In genomic region chr11:48823536-48823972, GRCm38 (mm10) we compare ENCODE assay signal across 8 mouse cellular contexts. TPM values are rescaled to one million over a fixed set of nuclear protein-coding genes. Genes with fewer than 3 reads are reported as not detected.
DNase-seq lines count a peak whose midpoint lies in the region; ATAC-seq and TF ChIP-seq lines count a peak whose summit lies in the region.

No protein-coding gene starts in this region.

- under 1% methylated on average over 15 of the region's 15 CpGs for WGBS in forebrain, embryonic 15.5 days
- WGBS in hindbrain, postnatal 0 days: 1% methylated on average over 15 of the region's 15 CpGs
- WGBS in liver, adult 2 months: 4% methylated on average over 15 of the region's 15 CpGs
- 1% methylated on average over 15 of the region's 15 CpGs for WGBS in midbrain, embryonic 16.5 days
- WGBS in stomach, embryonic 14.5 days: 3% methylated on average over 15 of the region's 15 CpGs

- peak; percentile 89 for DNase-seq in heart, adult 11 months
- no peak for DNase-seq in heart, postnatal 25 days (ENCODE audit: low spot score)
- peak; percentile 92 for DNase-seq in c-Kit-positive CD71-positive TER-119-positive erythroid progenitor cells, embryonic 14.5 days (ENCODE audit: low spot score)
- peak; percentile 84 for DNase-seq in hindbrain, postnatal 0 days (ENCODE audit: low spot score)
- peak; percentile 75 for DNase-seq in liver, adult 2 months (ENCODE audit: extremely low read depth, low read depth, low spot score)

- TF ChIP-seq POLR2A in liver, adult 2 months (IDR thresholded peaks at IDR 0.05; ENCODE audit: extremely low read depth, insufficient read depth, low read length): no peak

- no peak overlapping the region for H3K27ac ChIP-seq in forebrain, embryonic 15.5 days (replicated peaks)
- H3K27ac ChIP-seq in hindbrain, postnatal 0 days: no peak overlapping the region
- H3K27ac ChIP-seq in liver, adult 2 months (replicated peaks; ENCODE audit: insufficient read depth, low read depth, low read length): no peak overlapping the region
- no peak overlapping the region for H3K27ac ChIP-seq in midbrain, embryonic 16.5 days (ENCODE audit: low read length)
- no peak overlapping the region for H3K27ac ChIP-seq in stomach, embryonic 14.5 days (ENCODE audit: low read length)

- ATAC-seq in forebrain, embryonic 15.5 days (replicated peaks): peak; percentile 30; the same call in 1 of the 2 replicates
- peak; percentile 38 for ATAC-seq in hindbrain, postnatal 0 days
- ATAC-seq in midbrain, embryonic 16.5 days: peak; percentile 36
- peak; percentile 16; the same call in 1 of the 2 replicates for ATAC-seq in stomach, embryonic 14.5 days (ENCODE audit: insufficient number of reproducible peaks, insufficient read depth, low FRiP score, low read depth)

- intact Hi-C loops in heart, postnatal 25 days (cut with DNase I): loop anchor here (1.0 kb wide), 1 partner anchor 33 kb away; no protein-coding TSS in a partner anchor

- H3K9ac ChIP-seq in forebrain, embryonic 15.5 days (replicated peaks): no peak overlapping the region
- H3K9ac ChIP-seq in hindbrain, postnatal 0 days (replicated peaks; ENCODE audit: low read length): no peak overlapping the region
- H3K9ac ChIP-seq in liver, adult 2 months (ENCODE audit: low read depth, low read length): no peak overlapping the region
- H3K9ac ChIP-seq in midbrain, embryonic 16.5 days (ENCODE audit: low read depth, low read length): no peak overlapping the region
- 0 out of 2 replicates have a peak overlapping the region, but pooled peaks have one; percentile 14 for H3K9ac ChIP-seq in stomach, embryonic 14.5 days (replicated peaks; ENCODE audit: low read depth, low read length)

- TF ChIP-seq CTCF in hindbrain, postnatal 0 days (IDR thresholded peaks at IDR 0.05; ENCODE audit: low read depth): no peak
- no peak for TF ChIP-seq CTCF in liver, adult 2 months (IDR thresholded peaks at IDR 0.05; ENCODE audit: low read depth, low read length)

- peaks cover 21% of the 10 kb centered on the region for H3K27me3 ChIP-seq in forebrain, embryonic 15.5 days
- no peaks in the 10 kb centered on the region for H3K27me3 ChIP-seq in hindbrain, postnatal 0 days (ENCODE audit: insufficient read depth, low read length)
- H3K27me3 ChIP-seq in liver, adult 2 months (ENCODE audit: control insufficient read depth, insufficient read depth, low read length): no peaks in the 10 kb centered on the region
- H3K27me3 ChIP-seq in midbrain, embryonic 16.5 days (ENCODE audit: control insufficient read depth, insufficient read depth, low read depth, low read length): peaks cover 7% of the 10 kb centered on the region
- no peaks in the 10 kb centered on the region for H3K27me3 ChIP-seq in stomach, embryonic 14.5 days (ENCODE audit: control insufficient read depth, insufficient read depth, low read length)

- H3K36me3 ChIP-seq in forebrain, embryonic 15.5 days: no peaks in the 10 kb centered on the region
- H3K36me3 ChIP-seq in hindbrain, postnatal 0 days (ENCODE audit: insufficient read depth, low read length): no peaks in the 10 kb centered on the region
- H3K36me3 ChIP-seq in liver, adult 2 months (ENCODE audit: control insufficient read depth, insufficient read depth, low read length): no peaks in the 10 kb centered on the region
- H3K36me3 ChIP-seq in midbrain, embryonic 16.5 days (ENCODE audit: control insufficient read depth, insufficient read depth, low read length): no peaks in the 10 kb centered on the region
- H3K36me3 ChIP-seq in stomach, embryonic 14.5 days (ENCODE audit: control insufficient read depth, insufficient read depth, low read length): no peaks in the 10 kb centered on the region

- H3K4me2 ChIP-seq in forebrain, embryonic 15.5 days (replicated peaks): peak overlapping the region; percentile 56
- peak overlapping the region; percentile 73 for H3K4me2 ChIP-seq in hindbrain, postnatal 0 days (ENCODE audit: low read depth, low read length)
- peak overlapping the region; percentile 53 for H3K4me2 ChIP-seq in midbrain, embryonic 16.5 days (ENCODE audit: low read length)
- peak overlapping the region; percentile 74 for H3K4me2 ChIP-seq in stomach, embryonic 14.5 days (replicated peaks; ENCODE audit: low read depth, low read length)

- H3K4me3 ChIP-seq in forebrain, embryonic 15.5 days: peak overlapping the region; percentile 36
- H3K4me3 ChIP-seq in hindbrain, postnatal 0 days (ENCODE audit: low read length): peak overlapping the region; percentile 42
- H3K4me3 ChIP-seq in liver, adult 2 months (ENCODE audit: insufficient read depth, low read depth, low read length): no peak overlapping the region
- peak overlapping the region; percentile 29 for H3K4me3 ChIP-seq in midbrain, embryonic 16.5 days (ENCODE audit: low read depth, low read length)
- peak overlapping the region; percentile 34 for H3K4me3 ChIP-seq in stomach, embryonic 14.5 days (ENCODE audit: low read depth, low read length)

- no peaks in the 10 kb centered on the region for H3K9me3 ChIP-seq in forebrain, embryonic 15.5 days
- no peaks in the 10 kb centered on the region for H3K9me3 ChIP-seq in hindbrain, postnatal 0 days (ENCODE audit: low read length)
- no peaks in the 10 kb centered on the region for H3K9me3 ChIP-seq in midbrain, embryonic 16.5 days (replicated peaks; ENCODE audit: control insufficient read depth, low read length, poor library complexity, severe bottlenecking)
- H3K9me3 ChIP-seq in stomach, embryonic 14.5 days (ENCODE audit: control insufficient read depth, low read depth, low read length): no peaks in the 10 kb centered on the region

- no peaks in the 10 kb centered on the region for H3K79me2 ChIP-seq in liver, adult 2 months (ENCODE audit: control insufficient read depth, insufficient read depth, low read length)

- H3K4me1 ChIP-seq in forebrain, embryonic 15.5 days: peaks cover 16% of the 10 kb centered on the region
- peaks cover 6% of the 10 kb centered on the region; the same call in 1 of the 2 replicates for H3K4me1 ChIP-seq in hindbrain, postnatal 0 days (ENCODE audit: insufficient read depth, low read length)
- peaks cover 13% of the 10 kb centered on the region for H3K4me1 ChIP-seq in liver, adult 2 months (ENCODE audit: control insufficient read depth, insufficient read depth, low read length)
- H3K4me1 ChIP-seq in midbrain, embryonic 16.5 days (ENCODE audit: control insufficient read depth, insufficient read depth, low read length): peaks cover 12% of the 10 kb centered on the region
- H3K4me1 ChIP-seq in stomach, embryonic 14.5 days (ENCODE audit: control insufficient read depth, insufficient read depth, low read length): 0 out of 2 replicates have a peak, but pooled peaks cover 10% of the 10 kb centered on the region

RNA-seq across cellular contexts. Expression of gene Trim7, which starts 2.4 kb away (rescaled TPM):
- 10 to 100 TPM; 15.7 to 23.2 TPM for total RNA-seq in heart, postnatal 25 days (2021)
- 1.4 and 1.7 TPM in 2 replicates for polyA plus RNA-seq in forebrain, embryonic 15.5 days (2015; fragmentation: Nextera tagmentation; extraction: Ambion mirVana)
- 4.0 and 7.7 TPM in 2 replicates for total RNA-seq in hindbrain, postnatal 0 days (2014; rRNA removed)
- polyA plus RNA-seq in hindbrain, postnatal 0 days (2015; fragmentation: Nextera tagmentation; extraction: Ambion mirVana): 3.7 TPM in 2 replicates
- total RNA-seq in liver, adult 2 months (2014; rRNA removed): 5.8 and 11.2 TPM in 2 replicates
- 11.0 and 16.3 TPM in 2 replicates for polyA plus RNA-seq in liver, adult 2 months (2012; rRNA removed)
- 1.8 and 3.6 TPM in 2 replicates for polyA plus RNA-seq in midbrain, embryonic 16.5 days (2015; fragmentation: Nextera tagmentation; extraction: Ambion mirVana)
- 1.4 and 2.1 TPM in 2 replicates for polyA plus RNA-seq in stomach, embryonic 14.5 days (2014; fragmentation: Nextera tagmentation; extraction: Ambion mirVana)

RNA-seq across cellular contexts. Expression of gene Gm12184, which starts 2.9 kb away (rescaled TPM):
- total RNA-seq in heart, postnatal 25 days (2021): 1 to 10 TPM; 2.0 to 3.2 TPM
- polyA plus RNA-seq in forebrain, embryonic 15.5 days (2015; fragmentation: Nextera tagmentation; extraction: Ambion mirVana): 4.5 and 5.8 TPM in 2 replicates
- total RNA-seq in hindbrain, postnatal 0 days (2014; rRNA removed): 20.1 and 26.4 TPM in 2 replicates
- 5.7 and 6.0 TPM in 2 replicates for polyA plus RNA-seq in hindbrain, postnatal 0 days (2015; fragmentation: Nextera tagmentation; extraction: Ambion mirVana)
- total RNA-seq in liver, adult 2 months (2014; rRNA removed): 1.5 and 2.0 TPM in 2 replicates
- 5.5 and 5.8 TPM in 2 replicates for polyA plus RNA-seq in liver, adult 2 months (2012; rRNA removed)
- polyA plus RNA-seq in midbrain, embryonic 16.5 days (2015; fragmentation: Nextera tagmentation; extraction: Ambion mirVana): 1.3 and 1.8 TPM in 2 replicates
- polyA plus RNA-seq in stomach, embryonic 14.5 days (2014; fragmentation: Nextera tagmentation; extraction: Ambion mirVana): 4.5 and 4.9 TPM in 2 replicates

RNA-seq across cellular contexts. Expression of gene Trim41, which starts 6.4 kb away (rescaled TPM):
- 10 to 100 TPM; 17.8 to 20.4 TPM for total RNA-seq in heart, postnatal 25 days (2021)
- 6.0 and 6.3 TPM in 2 replicates for polyA plus RNA-seq in forebrain, embryonic 15.5 days (2015; fragmentation: Nextera tagmentation; extraction: Ambion mirVana)
- total RNA-seq in hindbrain, postnatal 0 days (2014; rRNA removed): 42.1 and 43.3 TPM in 2 replicates
- 5.5 and 7.1 TPM in 2 replicates for polyA plus RNA-seq in hindbrain, postnatal 0 days (2015; fragmentation: Nextera tagmentation; extraction: Ambion mirVana)
- 11.4 and 13.2 TPM in 2 replicates for total RNA-seq in liver, adult 2 months (2014; rRNA removed)
- 13.7 and 18.2 TPM in 2 replicates for polyA plus RNA-seq in liver, adult 2 months (2012; rRNA removed)
- polyA plus RNA-seq in midbrain, embryonic 16.5 days (2015; fragmentation: Nextera tagmentation; extraction: Ambion mirVana): 6.7 and 6.9 TPM in 2 replicates
- polyA plus RNA-seq in stomach, embryonic 14.5 days (2014; fragmentation: Nextera tagmentation; extraction: Ambion mirVana): 5.8 and 6.2 TPM in 2 replicates

RNA-seq across cellular contexts. Expression of gene Rack1, which starts 23.4 kb away (rescaled TPM):
- 100 to 1,000 TPM; 397 to 416 TPM for total RNA-seq in heart, postnatal 25 days (2021)
- 475 and 481 TPM in 2 replicates for polyA plus RNA-seq in forebrain, embryonic 15.5 days (2015; fragmentation: Nextera tagmentation; extraction: Ambion mirVana)
- total RNA-seq in hindbrain, postnatal 0 days (2014; rRNA removed): 897 and 958 TPM in 2 replicates
- polyA plus RNA-seq in hindbrain, postnatal 0 days (2015; fragmentation: Nextera tagmentation; extraction: Ambion mirVana): 324 and 342 TPM in 2 replicates
- total RNA-seq in liver, adult 2 months (2014; rRNA removed): 507 and 645 TPM in 2 replicates
- polyA plus RNA-seq in liver, adult 2 months (2012; rRNA removed): 645 and 687 TPM in 2 replicates
- polyA plus RNA-seq in midbrain, embryonic 16.5 days (2015; fragmentation: Nextera tagmentation; extraction: Ambion mirVana): 347 and 351 TPM in 2 replicates
- 984 TPM in 2 replicates for polyA plus RNA-seq in stomach, embryonic 14.5 days (2014; fragmentation: Nextera tagmentation; extraction: Ambion mirVana)

RNA-seq across cellular contexts. Expression of gene Irgm1, which starts 47.9 kb away (rescaled TPM):
- 1 to 10 TPM; 8.8 to 8.9 TPM for total RNA-seq in heart, postnatal 25 days (2021)
- 1.6 and 1.9 TPM in 2 replicates for polyA plus RNA-seq in forebrain, embryonic 15.5 days (2015; fragmentation: Nextera tagmentation; extraction: Ambion mirVana)
- 5.8 and 6.0 TPM in 2 replicates for total RNA-seq in hindbrain, postnatal 0 days (2014; rRNA removed)
- 6.3 and 8.2 TPM in 2 replicates for polyA plus RNA-seq in hindbrain, postnatal 0 days (2015; fragmentation: Nextera tagmentation; extraction: Ambion mirVana)
- 43.0 and 48.4 TPM in 2 replicates for total RNA-seq in liver, adult 2 months (2014; rRNA removed)
- 29.9 and 33.3 TPM in 2 replicates for polyA plus RNA-seq in liver, adult 2 months (2012; rRNA removed)
- polyA plus RNA-seq in midbrain, embryonic 16.5 days (2015; fragmentation: Nextera tagmentation; extraction: Ambion mirVana): 2.0 and 2.8 TPM in 2 replicates
- 12.9 and 13.2 TPM in 2 replicates for polyA plus RNA-seq in stomach, embryonic 14.5 days (2014; fragmentation: Nextera tagmentation; extraction: Ambion mirVana)
